Mouse (Mus musculus) CH12.LX (cell line): ENCODE data around the gene Gm19684.
"Not testable (repeated sequence)": the region's sequence is repeated elsewhere in the genome, so short reads cannot be mapped to it uniquely, and the experiment has no call there.

ENCODE experiments used
- CHD2 ChIP-seq: IDR thresholded peaks from 2 replicates; pipeline ENCODE4 v1.6.1; 2011; ENCODE audit warnings: low read length, improper control_type of control experiment
- CTCF ChIP-seq, 2 experiments: IDR thresholded peaks in 1 of 2; conservative IDR thresholded peaks in 1 of 2; 2 replicates each; pipeline ENCODE4 v1.5.1; 2011 to 2012; ENCODE audit warnings: low read depth in 2 of 2, low read length in 2 of 2, improper control_type of control experiment in 1 of 2, inconsistent platforms in 1 of 2, mild to moderate bottlenecking in 1 of 2, moderate library complexity in 1 of 2
- ELF1 ChIP-seq: IDR thresholded peaks from 2 replicates; pipeline ENCODE4 v1.6.1; 2014; ENCODE audit warnings: low read depth, mild to moderate bottlenecking, inconsistent platforms, low read length, improper control_type of control experiment
- EP300 ChIP-seq: IDR thresholded peaks from 2 replicates; pipeline ENCODE4 v1.6.1; 2011; ENCODE audit warnings: low read length, improper control_type of control experiment
- GABPA ChIP-seq: IDR thresholded peaks from 2 replicates; pipeline ENCODE4 v1.6.1; 2012; ENCODE audit warnings: low read depth, low read length, improper control_type of control experiment, inconsistent platforms; ENCODE audit not compliant: insufficient replicate concordance
- MAFK ChIP-seq: IDR thresholded peaks from 2 replicates; pipeline ENCODE4 v1.6.1; 2011; ENCODE audit warnings: low read length, improper control_type of control experiment; ENCODE audit not compliant: insufficient replicate concordance
- MYC ChIP-seq: IDR thresholded peaks from 2 replicates; pipeline ENCODE4 v1.6.1; 2011; ENCODE audit warnings: low read depth, mild to moderate bottlenecking, improper control_type of control experiment, low read length
- NELFE ChIP-seq: IDR thresholded peaks from 2 replicates; pipeline ENCODE4 v1.6.1; 2011; ENCODE audit warnings: low read depth, low read length, improper control_type of control experiment
- POLR2A ChIP-seq: IDR thresholded peaks from 2 replicates; pipeline ENCODE4 v1.6.1; 2011; ENCODE audit warnings: low read depth, mild to moderate bottlenecking, improper control_type of control experiment, low read length
- USF1 ChIP-seq: IDR thresholded peaks from 2 replicates; pipeline ENCODE4 v1.6.1; 2014; ENCODE audit warnings: low read depth, mild to moderate bottlenecking, inconsistent platforms, low read length, improper control_type of control experiment
- ZC3H11A ChIP-seq: IDR thresholded peaks from 2 replicates; pipeline ENCODE4 v1.6.1; 2012; ENCODE audit warnings: low read depth, mild to moderate bottlenecking, inconsistent platforms, low read length, improper control_type of control experiment
- ZKSCAN1 ChIP-seq: IDR thresholded peaks from 2 replicates; pipeline ENCODE4 v1.6.1; 2012; ENCODE audit warnings: low read depth, inconsistent platforms, low read length, improper control_type of control experiment, borderline replicate concordance
- ZNF384 ChIP-seq: IDR thresholded peaks from 2 replicates; pipeline ENCODE4 v1.6.1; 2012; ENCODE audit warnings: low read depth, low read length, improper control_type of control experiment, inconsistent platforms

DNA sequence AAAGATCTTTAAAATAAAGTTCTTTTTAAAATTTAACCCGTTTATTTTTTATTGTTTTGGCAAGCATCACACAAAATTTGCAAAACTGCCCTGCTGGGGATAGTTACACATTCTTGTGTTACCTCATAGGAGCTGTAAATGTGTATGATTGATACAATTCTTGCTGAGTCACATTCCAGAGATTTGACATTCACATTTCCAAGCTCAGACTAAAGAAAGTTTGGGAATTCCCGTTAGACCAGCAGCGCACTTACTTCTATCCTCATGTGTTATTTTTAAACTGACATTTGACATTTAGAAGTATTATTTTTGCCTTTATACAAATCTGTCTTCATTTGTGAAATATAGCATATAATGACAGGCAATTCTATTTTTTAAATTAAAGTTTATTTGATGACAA, 2.6 kb downstream of the Gm19684 start:
- TF ChIP-seq CTCF (conservative IDR thresholded peaks at IDR 0.05 in 1 of 2, IDR thresholded peaks at IDR 0.05 in 1 of 2; ENCODE audit: low read depth in 2 of 2, low read length in 2 of 2); USF1; ZKSCAN1; ZC3H11A; NELFE; ZNF384; ELF1; POLR2A; MYC; CHD2; EP300; MAFK; GABPA: not testable (repeated sequence)
